Mouse (Mus musculus): ENCODE measurements around the gene Slc6a5.
"Not testable (repeated sequence)": the region's sequence is repeated elsewhere in the genome, so short reads cannot be mapped to it uniquely, and the experiment has no call there.

DNA sequence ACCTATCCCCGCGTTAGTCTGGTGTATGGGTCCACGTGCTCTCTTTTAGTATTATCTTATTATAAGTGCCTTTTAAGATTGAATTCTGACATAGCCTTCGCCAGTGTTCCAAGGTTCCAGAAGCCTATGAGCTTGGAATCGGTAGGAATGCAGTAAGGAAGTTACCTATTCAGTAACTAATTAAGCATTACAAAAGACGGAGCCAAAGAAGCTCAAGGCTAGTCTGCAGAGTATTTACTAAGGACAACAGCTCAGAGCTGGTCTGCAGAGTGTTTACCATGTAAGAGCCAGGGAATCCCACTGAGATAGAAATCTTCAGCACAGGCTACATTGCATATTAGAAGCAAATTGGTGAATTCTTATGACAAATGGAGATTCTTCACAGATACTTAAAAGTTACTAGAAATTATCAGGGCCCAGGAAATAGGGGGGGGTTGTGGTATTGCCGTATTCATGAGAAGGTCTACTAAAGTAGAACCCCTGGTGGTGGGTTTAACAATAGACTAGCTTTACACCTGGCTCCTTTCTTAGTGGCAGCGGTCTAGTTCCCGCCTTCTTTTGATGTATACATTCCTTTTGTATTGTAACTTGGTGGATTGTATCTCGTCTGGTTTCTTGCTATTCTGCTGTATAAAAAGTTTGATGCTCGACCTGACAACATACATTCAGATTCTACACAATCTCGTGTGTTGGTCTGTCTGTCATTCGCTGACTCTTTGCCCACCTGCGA is 23.6 kb downstream of the Slc6a5 start:
- TF ChIP-seq GATA1 (IDR thresholded peaks at IDR 0.05; ENCODE audit: borderline replicate concordance, low read length); FLI1 (IDR thresholded peaks at IDR 0.05; ENCODE audit: low read length): not testable (repeated sequence)
